Mouse (Mus musculus): ENCODE measurements around the gene Naif1.
"Not testable (repeated sequence)": the region's sequence is repeated elsewhere in the genome, so short reads cannot be mapped to it uniquely, and the experiment has no call there.

DNA sequence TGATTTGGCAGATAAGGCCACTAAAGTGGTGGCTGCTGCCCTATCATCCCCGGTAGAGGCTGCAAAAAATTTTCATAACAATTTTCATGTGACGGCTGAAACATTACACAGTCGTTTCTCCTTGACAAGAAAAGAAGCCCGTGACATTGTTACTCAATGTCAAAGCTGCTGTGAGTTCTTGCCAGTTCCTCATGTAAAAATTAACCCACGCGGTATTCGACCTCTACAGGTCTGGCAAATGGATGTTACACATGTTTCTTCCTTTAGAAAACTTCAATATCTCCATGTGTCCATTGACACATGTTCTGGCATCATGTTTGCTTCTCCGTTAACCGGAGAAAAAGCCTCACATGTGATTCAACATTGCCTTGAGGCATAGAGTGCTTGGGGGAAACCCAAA is 25.1 kb downstream of the Naif1 start:
- TF ChIP-seq CTCF (conservative IDR thresholded peaks at IDR 0.05; ENCODE audit: low read length); NANOG (IDR thresholded peaks at IDR 0.05; ENCODE audit: borderline replicate concordance, low read length); POU5F1 (IDR thresholded peaks at IDR 0.05; ENCODE audit: borderline replicate concordance, low read length): not testable (repeated sequence)

All from E14TG2a.4 (cell line).